9 mouse cellular contexts compared by ENCODE assay signal in the genomic region with DNA sequence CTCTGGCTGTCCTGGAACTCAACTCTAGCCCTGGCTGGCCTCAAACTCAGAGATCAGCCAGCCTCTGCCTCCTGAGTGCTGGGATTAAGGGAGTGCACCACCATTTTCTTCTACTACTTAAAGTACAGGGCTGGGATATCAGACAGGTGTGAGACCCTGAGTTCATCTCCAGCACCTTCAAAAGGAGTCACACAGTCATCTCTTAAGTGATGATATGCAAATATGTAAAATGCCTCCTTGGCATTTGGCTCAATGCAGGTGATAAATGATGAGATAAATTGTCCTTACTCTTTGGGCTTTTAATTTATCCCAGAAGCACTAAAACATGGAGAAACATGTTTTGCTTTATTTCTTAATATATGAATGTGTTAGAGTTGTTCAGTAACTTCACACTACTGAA. TPM values are rescaled to one million over a fixed set of nuclear protein-coding genes. Genes with fewer than 3 reads are reported as not detected.
DNase-seq lines count a peak whose midpoint lies in the region; ATAC-seq and TF ChIP-seq lines count a peak whose summit lies in the region.
"Had no signal": no experiment of that assay in that cellular context is flagged by ENCODE, and none has a peak within 500 bp of the region (broad histone marks: within the 10 kb centered on the region; RNA-seq: fewer than 3 reads in every experiment).

No protein-coding gene starts in this region.

- TF ChIP-seq CTCF in liver, embryonic 14.5 days (IDR thresholded peaks at IDR 0.05; ENCODE audit: low read depth) = no peak

- H3K4me1 ChIP-seq in forebrain, embryonic 12.5 days = peaks cover 23% of the 10 kb centered on the region
- H3K4me1 ChIP-seq in forebrain, embryonic 11.5 days (replicated peaks; ENCODE audit: control insufficient read depth, insufficient read depth, low read length) = 0 out of 2 replicates have a peak, but pooled peaks cover 5% of the 10 kb centered on the region
- peaks cover 66% of the 10 kb centered on the region for H3K4me1 ChIP-seq in megakaryocyte, embryonic 14.5 days
- H3K4me1 ChIP-seq in liver, embryonic 14.5 days (replicated peaks; ENCODE audit: control insufficient read depth in 2 of 2, insufficient read depth in 2 of 2, low read length in 1 of 2) = peaks cover 27% of the 10 kb centered on the region in 2 experiments

- ATAC-seq in forebrain, embryonic 12.5 days (ENCODE audit: low FRiP score) = no peak
- no peak for ATAC-seq in forebrain, embryonic 11.5 days (replicated peaks; ENCODE audit: low FRiP score)
- no peak for ATAC-seq in megakaryocyte, adult 5-6 weeks (ENCODE audit: poor library complexity, severe bottlenecking)
- ATAC-seq in liver, embryonic 14.5 days (ENCODE audit: insufficient read depth) = no peak

- H3K9me3 ChIP-seq in forebrain, embryonic 12.5 days = no peaks in the 10 kb centered on the region
- H3K9me3 ChIP-seq in forebrain, embryonic 11.5 days (ENCODE audit: control insufficient read depth, low read length) = no peaks in the 10 kb centered on the region
- H3K9me3 ChIP-seq in megakaryocyte, embryonic 14.5 days = no peaks in the 10 kb centered on the region
- H3K9me3 ChIP-seq in liver, embryonic 14.5 days (ENCODE audit: control insufficient read depth, low read length) = no peaks in the 10 kb centered on the region

- H3K36me3 ChIP-seq in forebrain, embryonic 12.5 days (replicated peaks) = 0 out of 2 replicates have a peak, but pooled peaks cover 5% of the 10 kb centered on the region
- peaks cover 2% of the 10 kb centered on the region; the same call in 1 of the 2 replicates for H3K36me3 ChIP-seq in forebrain, embryonic 11.5 days (ENCODE audit: control insufficient read depth, insufficient read depth, low read length)
- H3K36me3 ChIP-seq in megakaryocyte, embryonic 14.5 days (replicated peaks; ENCODE audit: low read length) = peaks cover 12% of the 10 kb centered on the region
- no peaks in the 10 kb centered on the region; the same call in 1 of the 2 replicates for H3K36me3 ChIP-seq in liver, embryonic 14.5 days (replicated peaks; ENCODE audit: control insufficient read depth, insufficient read depth, low read depth)

- no peak overlapping the region for H3K27ac ChIP-seq in forebrain, embryonic 12.5 days
- H3K27ac ChIP-seq in forebrain, embryonic 11.5 days (ENCODE audit: low read depth, low read length) = no peak overlapping the region
- H3K27ac ChIP-seq in liver, embryonic 14.5 days = no peak overlapping the region

- intact Hi-C loops in gastrocnemius, postnatal 14 days (cut with DNase I; ENCODE audit: low total_unique reads) = no loop called here

- no peaks in the 10 kb centered on the region for H3K27me3 ChIP-seq in forebrain, embryonic 12.5 days
- no peaks in the 10 kb centered on the region for H3K27me3 ChIP-seq in forebrain, embryonic 11.5 days (ENCODE audit: control insufficient read depth, insufficient read depth, low read length)
- H3K27me3 ChIP-seq in megakaryocyte, embryonic 14.5 days (replicated peaks) = no peaks in the 10 kb centered on the region
- H3K27me3 ChIP-seq in liver, embryonic 14.5 days (ENCODE audit: control insufficient read depth, insufficient read depth, low read length) = no peaks in the 10 kb centered on the region

- TF ChIP-seq EP300 in liver, embryonic 14.5 days (IDR thresholded peaks at IDR 0.05; ENCODE audit: low read depth) = no peak

- peak overlapping the region; percentile 67 for H3K4me2 ChIP-seq in forebrain, embryonic 12.5 days
- H3K4me2 ChIP-seq in forebrain, embryonic 11.5 days (ENCODE audit: low read depth, low read length, severe bottlenecking) = no peak overlapping the region
- peak overlapping the region; percentile 81 for H3K4me2 ChIP-seq in liver, embryonic 14.5 days (ENCODE audit: low read depth)

- no peak for DNase-seq in forebrain, embryonic 11.5 days (ENCODE audit: low spot score)
- DNase-seq in liver, embryonic 14.5 days (ENCODE audit: low read depth in 3 of 3, low spot score in 3 of 3) = no peak
- DNase-seq in ovary, postnatal 10 days (ENCODE audit: low spot score) = no peak
- no peak for DNase-seq in gastrocnemius, postnatal 14 days
- no peak for DNase-seq in urinary bladder, postnatal 36 days (ENCODE audit: low spot score in 2 of 2)
- DNase-seq: adrenal gland, adult 2 months had no signal

- no peak overlapping the region for H3K9ac ChIP-seq in forebrain, embryonic 12.5 days
- no peak overlapping the region for H3K9ac ChIP-seq in forebrain, embryonic 11.5 days (ENCODE audit: low read length)
- H3K9ac ChIP-seq in liver, embryonic 14.5 days (replicated peaks) = no peak overlapping the region; the same call in 1 of the 2 replicates

- no peak overlapping the region for H3K4me3 ChIP-seq in forebrain, embryonic 12.5 days (replicated peaks)
- H3K4me3 ChIP-seq in forebrain, embryonic 11.5 days (ENCODE audit: low read depth, low read length) = no peak overlapping the region
- peak overlapping the region; percentile 46 for H3K4me3 ChIP-seq in megakaryocyte, embryonic 14.5 days (replicated peaks)
- H3K4me3 ChIP-seq in liver, embryonic 14.5 days (ENCODE audit: insufficient read depth in 1 of 2, low read depth in 2 of 2, low read length in 2 of 2) = peak overlapping the region in 1 of 2 experiments; percentile 95; a peak in 2 of 4 replicates

RNA-seq across cellular contexts. Expression of gene Rad23b, which starts 2.0 kb away (rescaled TPM):
- polyA plus RNA-seq in forebrain, embryonic 12.5 days (2016; fragmentation: Nextera tagmentation; extraction: Ambion mirVana) = 120 and 126 TPM in 2 replicates
- 83.4 and 96.6 TPM in 2 replicates for polyA plus RNA-seq in forebrain, embryonic 11.5 days (2014; fragmentation: Nextera tagmentation; extraction: Ambion mirVana)
- polyA plus RNA-seq in megakaryocyte, embryonic 14.5 days (2012; ENCODE audit: insufficient read depth, low replicate concordance) = 224 and 243 TPM in 2 replicates
- 56.7 and 60.3 TPM in 2 replicates for total RNA-seq in megakaryocyte, adult 5-6 weeks (2015)
- total RNA-seq in megakaryocyte, adult 5-6 weeks (2017) = 81.3 and 83.2 TPM in 2 replicates
- 36.5 and 49.2 TPM in 2 replicates for polyA plus RNA-seq in liver, embryonic 14.5 days (2012; rRNA removed)
- 36.3 and 37.3 TPM in 2 replicates for polyA plus RNA-seq in liver, embryonic 14.5 days (2014; fragmentation: Nextera tagmentation; extraction: Ambion mirVana)
- 100 to 1,000 TPM in 1 of 2 experiments, 10 to 100 TPM in 1; 97.2 to 114 TPM for total RNA-seq in gastrocnemius, postnatal 14 days (2021)
